Mouse (Mus musculus) MN1 (cell line): Measurements from ENCODE around the gene Slamf6.
"Not testable (repeated sequence)": the region's sequence is repeated elsewhere in the genome, so short reads cannot be mapped to it uniquely, and the experiment has no call there.

Experiments
- DNase-seq: peaks from one replicate; pipeline ENCODE4 v3.0.0-alpha.2; 2016; ENCODE audit warnings: low spot score

The Slamf6 gene

GRCm38 (mm10) chr1:171957411-171957810 is 40.1 kb downstream of the Slamf6 start:
- no peak for DNase-seq

- DNase-seq: no peak
Observed at GRCm38 (mm10) chr1:171960726-171961125, 43.4 kb downstream of the Slamf6 start.

GRCm38 (mm10) chr1:171961704-171962103 is 44.4 kb downstream of the Slamf6 start:
- DNase-seq: no peak

GRCm38 (mm10) chr1:171963613-171964012 is 46.3 kb downstream of the Slamf6 start:
- no peak for DNase-seq

- no peak for DNase-seq
Observed at GRCm38 (mm10) chr1:171966054-171966790, 48.9 kb downstream of the Slamf6 start.

- DNase-seq: no peak
Observed at GRCm38 (mm10) chr1:171969221-171969620, 51.9 kb downstream of the Slamf6 start.

DNA sequence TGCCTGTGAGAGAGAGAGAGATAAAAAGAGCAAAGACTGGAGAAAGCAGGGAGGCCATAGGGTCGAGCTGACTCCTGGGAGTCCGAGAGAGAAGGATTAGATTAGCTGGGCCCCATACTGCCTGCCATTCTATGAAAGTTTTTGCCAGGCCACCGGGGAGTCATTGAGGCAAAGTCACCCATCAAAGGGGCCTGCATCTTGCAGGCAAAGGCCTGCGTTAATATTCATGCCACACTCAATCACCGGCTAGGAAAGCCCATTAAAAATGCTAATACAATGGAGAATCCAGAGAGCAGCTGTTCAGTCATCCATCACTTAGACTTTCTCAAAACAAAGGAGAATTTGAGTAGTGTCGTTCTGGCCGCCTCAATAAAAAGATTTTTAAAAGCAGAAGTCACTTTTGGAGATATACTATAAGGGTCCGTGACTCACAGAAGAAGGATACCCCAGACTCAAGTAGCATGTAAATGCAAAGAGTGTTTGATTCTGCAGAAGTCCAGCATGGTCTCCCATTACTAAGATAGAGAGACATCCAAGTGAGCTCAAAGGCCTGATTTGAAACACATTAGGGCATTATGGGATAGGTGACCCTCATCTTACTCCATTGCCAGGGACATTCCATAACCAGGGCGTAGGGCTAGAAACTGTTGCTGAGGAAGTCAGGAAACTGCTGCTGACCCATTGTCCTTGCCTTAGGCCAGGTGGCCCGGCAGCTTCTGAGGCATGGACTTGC is 53.7 kb downstream of the Slamf6 start:
- no peak for DNase-seq

DNA sequence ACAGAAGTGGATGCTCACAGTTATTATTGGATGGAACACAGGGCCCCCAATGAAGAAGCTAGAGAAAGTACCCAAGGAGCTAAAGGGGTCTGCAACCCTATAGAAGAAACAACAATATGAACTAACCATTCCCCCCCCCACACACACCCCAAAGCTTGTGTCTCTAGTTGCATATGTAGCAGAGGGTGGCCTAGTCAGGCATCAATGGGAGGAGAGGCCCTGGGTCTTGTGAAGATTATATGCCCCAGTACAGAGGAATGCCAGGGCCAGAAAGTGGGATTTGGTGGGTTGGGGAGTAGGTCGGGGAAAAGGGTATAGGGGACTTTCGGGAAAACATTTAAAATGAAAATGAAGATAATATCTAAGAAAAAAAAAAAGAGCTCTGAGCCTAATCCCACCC is 57.0 kb downstream of the Slamf6 start:
- DNase-seq: not testable (repeated sequence)

GRCm38 (mm10) chr1:171975377-171975776 is 58.1 kb downstream of the Slamf6 start:
- DNase-seq: no peak

- no peak for DNase-seq
Observed at GRCm38 (mm10) chr1:171975831-171976230, 58.5 kb downstream of the Slamf6 start.

- no peak for DNase-seq
Observed at GRCm38 (mm10) chr1:171976826-171977539, 59.7 kb downstream of the Slamf6 start.

- no peak for DNase-seq
Observed at GRCm38 (mm10) chr1:171977891-171978290, 60.6 kb downstream of the Slamf6 start.

GRCm38 (mm10) chr1:171979969-171980730 is 62.8 kb downstream of the Slamf6 start:
- no peak for DNase-seq

- DNase-seq: no peak
Observed at GRCm38 (mm10) chr1:171982170-171982569, 64.9 kb downstream of the Slamf6 start.

DNA sequence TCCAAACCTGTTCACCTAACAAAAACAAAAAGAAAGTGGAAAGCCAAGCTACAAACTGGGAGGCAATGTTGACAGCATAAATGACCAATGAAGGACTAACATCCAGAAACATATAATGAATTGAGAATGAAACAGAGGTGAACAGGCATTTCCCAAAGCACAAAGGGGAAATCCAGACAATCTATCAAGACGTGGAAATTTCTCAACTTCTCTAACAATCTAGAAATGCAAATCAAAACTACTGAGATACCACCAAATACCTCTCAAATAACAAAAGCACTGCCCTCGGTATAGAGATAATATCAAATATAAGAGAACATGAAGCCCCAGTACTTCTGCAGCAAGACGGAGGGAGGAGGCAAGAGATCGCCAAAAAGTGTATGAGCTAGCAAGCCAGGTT is 65.4 kb downstream of the Slamf6 start:
- no peak for DNase-seq

DNA sequence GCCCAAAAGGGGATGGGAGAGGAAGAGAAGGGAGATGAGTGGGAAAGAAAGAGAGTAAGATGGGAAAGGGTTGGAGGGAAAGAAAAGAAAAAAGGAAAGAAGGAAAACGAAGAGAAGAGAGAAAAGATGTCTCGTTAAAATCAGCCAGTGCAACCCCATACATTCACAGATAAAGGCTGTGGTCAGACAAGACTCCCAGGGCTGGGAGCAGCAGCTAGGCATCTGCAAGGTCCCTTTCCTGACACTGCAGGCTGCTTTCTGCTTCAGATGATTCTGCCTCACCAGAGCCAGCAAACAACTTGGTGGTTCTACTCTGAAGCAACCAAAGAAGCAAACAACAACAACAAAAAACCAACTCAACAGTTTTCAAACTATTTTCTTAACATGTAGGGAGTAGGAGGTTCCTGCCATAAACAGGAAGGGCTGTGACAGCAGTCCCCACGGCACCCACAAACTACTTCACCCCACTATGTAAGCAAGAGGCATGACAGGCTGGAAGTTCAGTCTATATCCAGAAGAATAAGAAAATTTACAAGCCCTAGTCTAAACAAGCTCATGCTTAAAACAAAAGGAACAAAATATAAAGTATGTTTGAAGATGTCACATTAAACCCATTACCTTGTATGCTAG is 66.2 kb downstream of the Slamf6 start:
- DNase-seq: no peak

DNA sequence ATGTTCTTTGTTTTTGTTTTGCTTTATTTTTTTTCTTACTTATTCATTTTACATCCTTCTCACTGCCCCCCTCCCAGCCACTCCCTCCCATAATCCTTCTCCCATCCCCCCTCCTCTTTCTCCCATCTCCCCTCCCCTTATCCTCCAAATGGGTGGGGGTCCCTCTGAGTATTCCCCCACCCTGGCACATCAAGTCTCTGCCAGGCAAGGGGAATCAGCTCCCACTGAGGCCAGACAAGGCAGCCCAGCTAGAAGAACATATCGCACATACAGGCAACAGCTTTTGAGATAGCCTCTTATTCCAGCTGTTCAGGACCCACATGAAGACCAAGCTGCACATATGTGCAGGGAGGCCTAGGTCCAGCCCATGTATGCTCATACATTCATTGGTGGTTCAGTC is 66.8 kb downstream of the Slamf6 start:
- DNase-seq: no peak

- no peak for DNase-seq
Observed at GRCm38 (mm10) chr1:171991883-171992282, 74.6 kb downstream of the Slamf6 start.

DNA sequence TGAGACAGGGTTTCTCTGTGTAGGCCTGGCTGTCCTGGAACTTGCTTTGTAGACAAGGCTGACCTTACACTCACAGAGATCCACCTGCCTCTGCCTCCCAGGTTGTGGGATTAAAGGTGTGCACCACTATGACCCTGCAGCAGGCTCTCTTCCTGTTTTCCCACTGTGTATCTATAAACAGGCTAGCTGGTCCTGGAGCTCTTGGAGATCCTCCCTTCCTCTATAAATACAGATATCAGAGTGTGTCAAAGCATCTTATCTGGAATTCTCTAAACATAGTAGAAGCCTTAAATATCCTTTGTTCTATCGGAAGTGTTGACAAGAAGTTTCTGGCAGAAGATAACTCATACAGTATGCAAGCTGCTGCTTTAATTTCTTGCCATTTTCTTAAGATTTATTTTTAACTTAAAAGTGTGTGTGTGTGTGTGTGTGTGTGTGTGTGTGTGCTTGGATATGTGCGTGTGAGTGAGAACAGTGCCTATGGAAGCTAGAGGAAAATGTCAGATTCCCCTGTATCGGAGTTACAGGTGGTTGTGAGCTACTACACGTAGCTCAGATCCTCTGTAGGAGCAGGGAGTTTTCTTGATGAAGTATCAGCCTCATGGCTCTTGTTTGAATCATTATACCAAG is 75.7 kb downstream of the Slamf6 start:
- DNase-seq: no peak

DNA sequence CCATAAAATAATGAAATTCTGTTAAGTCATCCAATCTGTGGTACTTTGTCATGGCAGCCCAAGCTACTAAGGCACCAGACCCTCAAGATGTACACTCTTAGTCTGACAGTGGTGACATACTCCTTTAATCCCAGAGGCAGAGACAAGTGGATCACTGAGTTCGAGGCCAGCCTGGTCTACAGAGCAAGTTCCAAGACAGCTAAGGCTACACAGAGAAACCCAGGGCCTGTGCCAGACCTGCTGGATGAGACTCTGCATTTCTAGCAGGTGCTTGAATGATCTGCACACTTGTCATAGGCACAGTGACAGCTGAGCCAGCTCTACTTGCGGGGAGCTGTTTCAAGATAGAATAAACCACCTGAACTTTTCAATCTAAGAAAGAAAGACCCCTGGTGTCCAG is 77.2 kb downstream of the Slamf6 start:
- DNase-seq: no peak
